ENCODE assay signal across 8 mouse cellular contexts in genomic region chr3:106903198-106903597, GRCm38 (mm10).
A peak's percentile ranks its signal among the peaks of the same experiment; 100 is the strongest.
DNase-seq lines count a peak whose midpoint lies in the region; ATAC-seq and TF ChIP-seq lines count a peak whose summit lies in the region.

No protein-coding gene starts in this region.

- no peak overlapping the region for H3K4me2 ChIP-seq in CH12.LX (ENCODE audit: insufficient read depth, low read depth, poor library complexity, severe bottlenecking)
- no peak overlapping the region for H3K4me2 ChIP-seq in midbrain, embryonic 15.5 days

- no peak for TF ChIP-seq EP300 in CH12.LX (IDR thresholded peaks at IDR 0.05; ENCODE audit: low read length)

- no peak overlapping the region for H3K27ac ChIP-seq in CH12.LX (ENCODE audit: insufficient read depth, low read depth)
- H3K27ac ChIP-seq in midbrain, embryonic 15.5 days, result no peak overlapping the region

- H3K4me1 ChIP-seq in CH12.LX (ENCODE audit: control insufficient read depth in 1 of 2, insufficient read depth in 2 of 2), result no peaks in the 10 kb centered on the region
- no peaks in the 10 kb centered on the region for H3K4me1 ChIP-seq in midbrain, embryonic 15.5 days

- no peaks in the 10 kb centered on the region for H3K79me2 ChIP-seq in CH12.LX (replicated peaks; ENCODE audit: control insufficient read depth, extremely low read depth, insufficient read depth, poor library complexity, severe bottlenecking)

- dilution Hi-C loops in CH12.LX (cut with MboI; ENCODE audit: extremely low pct_ligation_motif_present, extremely low pct_unique_long_range_greater_than_20kb, low sequenced_read_pairs), result no loop called here

- TF ChIP-seq POLR2A in CH12.LX (IDR thresholded peaks at IDR 0.05; ENCODE audit: low read depth, low read length), result no peak

- DNase-seq in layer of hippocampus, adult 11-12 months (ENCODE audit: low spot score), result peak; percentile 7
- no peak for DNase-seq in layer of hippocampus, adult 9-11 months
- DNase-seq in CH12.LX (ENCODE audit: extremely low read depth), result peak; percentile 45
- peak; percentile 11 for DNase-seq in cerebellum, adult 11 months
- peak; percentile 7 to 14 for DNase-seq in frontal cortex, postnatal 10 days (ENCODE audit: low spot score in 2 of 2)
- DNase-seq in gastrocnemius, adult 8-10 months (ENCODE audit: low spot score in 2 of 2), result no peak
- DNase-seq in urinary bladder, adult 2 months (ENCODE audit: low spot score), result no peak

- no peaks in the 10 kb centered on the region for H3K27me3 ChIP-seq in CH12.LX (replicated peaks)
- no peaks in the 10 kb centered on the region for H3K27me3 ChIP-seq in midbrain, embryonic 15.5 days (replicated peaks)

- TF ChIP-seq CTCF in CH12.LX (conservative IDR thresholded peaks at IDR 0.05 in 1 of 2, IDR thresholded peaks at IDR 0.05 in 1 of 2; ENCODE audit: low read depth in 2 of 2, low read length in 2 of 2), result peak; percentile 6 to 73; a peak in 2 of 4 replicates

- peak; percentile 54 for ATAC-seq in midbrain, embryonic 15.5 days (replicated peaks)

- no peak overlapping the region for H3K4me3 ChIP-seq in CH12.LX (replicated peaks in 1 of 3; ENCODE audit: low read depth in 2 of 3, low read length in 2 of 3, poor library complexity in 1 of 3)
- H3K4me3 ChIP-seq in midbrain, embryonic 15.5 days, result no peak overlapping the region

- in situ Hi-C loops in CH12.LX (cut with MboI; ENCODE audit: low pct_ligation_motif_present, low pct_unique_long_range_greater_than_20kb, low sequenced_read_pairs), result no loop called here

- no peak overlapping the region for H3K9ac ChIP-seq in CH12.LX (ENCODE audit: insufficient read depth, low read depth)
- no peak overlapping the region for H3K9ac ChIP-seq in midbrain, embryonic 15.5 days

- no peaks in the 10 kb centered on the region for H3K9me3 ChIP-seq in CH12.LX (replicated peaks; ENCODE audit: low read length)
- no peaks in the 10 kb centered on the region for H3K9me3 ChIP-seq in midbrain, embryonic 15.5 days

- 42% methylated on average over 2 of the region's 2 CpGs for WGBS in midbrain, embryonic 15.5 days

- TF ChIP-seq RAD21 in CH12.LX (IDR thresholded peaks at IDR 0.05; ENCODE audit: low read depth, low read length), result peak; percentile 80

- no peaks in the 10 kb centered on the region for H3K36me3 ChIP-seq in CH12.LX (replicated peaks in 1 of 2; ENCODE audit: control insufficient read depth in 1 of 2, insufficient read depth in 1 of 2, low read length in 1 of 2)
- no peaks in the 10 kb centered on the region for H3K36me3 ChIP-seq in midbrain, embryonic 15.5 days (replicated peaks)

TF ChIP-seq in CH12.LX, 34 proteins besides CTCF, POLR2A, EP300 and RAD21:
- peak; percentile 83 for TF ChIP-seq SMC3 (IDR thresholded peaks at IDR 0.05; ENCODE audit: low read depth, low read length)
- no peak for TF ChIP-seq SIN3A (IDR thresholded peaks at IDR 0.05; ENCODE audit: low read length)

Comparison
In these comparisons a context has a peak if more than half of its experiments do, and no peak if none do; other contexts are left out.
1. DNase-seq: peak in layer of hippocampus, adult 11-12 months (single experiment), CH12.LX (single experiment), cerebellum, adult 11 months (single experiment) and frontal cortex, postnatal 10 days (2 of 2); none in layer of hippocampus, adult 9-11 months (single experiment), gastrocnemius, adult 8-10 months (0 of 2) and urinary bladder, adult 2 months (single experiment).